Mouse (Mus musculus): ENCODE results near the gene Tex101. TPM values are rescaled to one million over a fixed set of nuclear protein-coding genes. Genes with fewer than 3 reads are reported as not detected.
A peak's percentile ranks its signal among the peaks of the same experiment; 100 is the strongest.
"Not testable (repeated sequence)": the region's sequence is repeated elsewhere in the genome, so short reads cannot be mapped to it uniquely, and the experiment has no call there.

The Tex101 gene
- polyA plus RNA-seq, 1 experiment from 2014 or later: not detected

- Histone ChIP-seq H3K4me1 (peaks cover 9% of the 10 kb centered on the region), H3K4me3 (replicated peaks) (no peak overlapping the region), H3K9ac (no peak overlapping the region), H3K36me3 (no peaks in the 10 kb centered on the region), H3K27me3 (no peaks in the 10 kb centered on the region), H3K27ac (replicated peaks) (peak overlapping the region; percentile 76), H3K9me3 (replicated peaks) (no peaks in the 10 kb centered on the region), H3K4me2 (replicated peaks) (no peak overlapping the region)
- no peak for ATAC-seq (ENCODE audit: insufficient number of reproducible peaks, low FRiP score, low TSS enrichment, low read depth)
- 58% methylated on average over 10 of the region's 10 CpGs for WGBS
Observed at GRCm38 (mm10) chr7:24630116-24630880, 46.2 kb downstream of the Tex101 start.

- H3K27me3 ChIP-seq: no peaks in the 10 kb centered on the region
- ATAC-seq (ENCODE audit: insufficient number of reproducible peaks, low FRiP score, low TSS enrichment, low read depth): no peak
- peak overlapping the region; percentile 74 for H3K27ac ChIP-seq (replicated peaks)
- H3K4me3 ChIP-seq (replicated peaks): no peak overlapping the region
- H3K9me3 ChIP-seq (replicated peaks): no peaks in the 10 kb centered on the region
- H3K36me3 ChIP-seq: no peaks in the 10 kb centered on the region
- WGBS: 78% methylated on average over 4 of the region's 4 CpGs
- no peak overlapping the region for H3K9ac ChIP-seq
- H3K4me1 ChIP-seq: peaks cover 9% of the 10 kb centered on the region
- H3K4me2 ChIP-seq (replicated peaks): no peak overlapping the region
Observed at GRCm38 (mm10) chr7:24629672-24630071, 46.8 kb downstream of the Tex101 start.

GRCm38 (mm10) chr7:24628685-24629610 lies 47.5 kb downstream of the Tex101 start:
- Histone ChIP-seq H3K4me1 (peaks cover 9% of the 10 kb centered on the region), H3K27me3 (no peaks in the 10 kb centered on the region), H3K4me3 (replicated peaks) (peak overlapping the region; percentile 40), H3K9ac (peak overlapping the region; percentile 39), H3K27ac (replicated peaks) (peak overlapping the region; percentile 74; the same call in 1 of the 2 replicates), H3K4me2 (replicated peaks) (peak overlapping the region; percentile 71), H3K36me3 (no peaks in the 10 kb centered on the region), H3K9me3 (replicated peaks) (no peaks in the 10 kb centered on the region)
- ATAC-seq (ENCODE audit: insufficient number of reproducible peaks, low FRiP score, low TSS enrichment, low read depth): peak; percentile 79
- WGBS: 6% methylated on average over 32 of the region's 33 CpGs

- Histone ChIP-seq H3K36me3 (peaks cover 6% of the 10 kb centered on the region; the same call in 1 of the 2 replicates), H3K4me2 (replicated peaks) (no peak overlapping the region), H3K4me1 (no peaks in the 10 kb centered on the region), H3K9ac (no peak overlapping the region), H3K27ac (replicated peaks) (no peak overlapping the region), H3K27me3 (no peaks in the 10 kb centered on the region), H3K9me3 (replicated peaks) (no peaks in the 10 kb centered on the region), H3K4me3 (replicated peaks) (no peak overlapping the region)
- no peak for ATAC-seq (ENCODE audit: insufficient number of reproducible peaks, low FRiP score, low TSS enrichment, low read depth)
- 80% methylated on average over 6 of the region's 6 CpGs for WGBS
Observed at GRCm38 (mm10) chr7:24622967-24623366, 53.5 kb downstream of the Tex101 start.

GRCm38 (mm10) chr7:24621193-24621592 lies 55.3 kb downstream of the Tex101 start:
- Histone ChIP-seq H3K9ac (no peak overlapping the region), H3K4me1 (no peaks in the 10 kb centered on the region), H3K4me2 (replicated peaks) (no peak overlapping the region), H3K4me3 (replicated peaks) (no peak overlapping the region), H3K27ac (replicated peaks) (no peak overlapping the region), H3K9me3 (replicated peaks) (no peaks in the 10 kb centered on the region), H3K36me3 (peaks cover 8% of the 10 kb centered on the region), H3K27me3 (no peaks in the 10 kb centered on the region)
- 80% methylated on average over 3 of the region's 3 CpGs for WGBS
- no peak for ATAC-seq (ENCODE audit: insufficient number of reproducible peaks, low FRiP score, low TSS enrichment, low read depth)

- no peak overlapping the region for H3K4me3 ChIP-seq (replicated peaks)
- no peak overlapping the region for H3K9ac ChIP-seq
- no peaks in the 10 kb centered on the region for H3K9me3 ChIP-seq (replicated peaks)
- H3K4me2 ChIP-seq (replicated peaks): no peak overlapping the region
- no peaks in the 10 kb centered on the region for H3K4me1 ChIP-seq
- H3K27me3 ChIP-seq: no peaks in the 10 kb centered on the region
- no peak for ATAC-seq (ENCODE audit: insufficient number of reproducible peaks, low FRiP score, low TSS enrichment, low read depth)
- H3K27ac ChIP-seq (replicated peaks): no peak overlapping the region
- H3K36me3 ChIP-seq: peaks cover 8% of the 10 kb centered on the region
- WGBS: 62% methylated on average over 13 of the region's 13 CpGs
Observed at GRCm38 (mm10) chr7:24619671-24620397, 56.6 kb downstream of the Tex101 start.

- H3K4me2 ChIP-seq (replicated peaks): not testable (repeated sequence)
- WGBS: 90% methylated on average over 8 of the region's 8 CpGs
Observed at GRCm38 (mm10) chr7:24618374-24618773, 58.1 kb downstream of the Tex101 start.

More at GRCm38 (mm10) chr7:24618374-24618773, 58.1 kb downstream of the Tex101 start:
- not testable (repeated sequence) for H3K4me1 ChIP-seq; H3K36me3 ChIP-seq; H3K9me3 ChIP-seq (replicated peaks); ATAC-seq (ENCODE audit: insufficient number of reproducible peaks, low FRiP score, low TSS enrichment, low read depth); H3K4me3 ChIP-seq (replicated peaks); H3K27ac ChIP-seq (replicated peaks); H3K27me3 ChIP-seq; H3K9ac ChIP-seq

Other genes starting within 250 kb of the Tex101 start
- 0.21 TPM in 1 of 2 replicates, not detected in the other for gene Irgc1, start 224.4 kb downstream of the Tex101 start, polyA plus RNA-seq (2015; fragmentation: Nextera tagmentation; extraction: Ambion mirVana)
- gene Plaur, start 214.2 kb downstream of the Tex101 start, polyA plus RNA-seq (2015; fragmentation: Nextera tagmentation; extraction: Ambion mirVana): 8.8 and 12.6 TPM in 2 replicates
- gene Cadm4, start 194.7 kb downstream of the Tex101 start, polyA plus RNA-seq (2015; fragmentation: Nextera tagmentation; extraction: Ambion mirVana): 7.5 and 8.0 TPM in 2 replicates
- gene Zfp428, start 169.7 kb downstream of the Tex101 start, polyA plus RNA-seq (2015; fragmentation: Nextera tagmentation; extraction: Ambion mirVana): 65.9 and 69.2 TPM in 2 replicates
- gene AC161166.1, start 164.2 kb downstream of the Tex101 start, polyA plus RNA-seq (2015; fragmentation: Nextera tagmentation; extraction: Ambion mirVana): 0.62 and 0.72 TPM in 2 replicates
- gene Irgq, start 146.0 kb downstream of the Tex101 start, polyA plus RNA-seq (2015; fragmentation: Nextera tagmentation; extraction: Ambion mirVana): 11.2 and 11.4 TPM in 2 replicates
- 9.4 and 16.4 TPM in 2 replicates for gene Pinlyp, start 130.6 kb downstream of the Tex101 start, polyA plus RNA-seq (2015; fragmentation: Nextera tagmentation; extraction: Ambion mirVana)
- gene Xrcc1, start 130.4 kb downstream of the Tex101 start, polyA plus RNA-seq (2015; fragmentation: Nextera tagmentation; extraction: Ambion mirVana): 122 and 127 TPM in 2 replicates
- 27.3 and 27.8 TPM in 2 replicates for gene Ethe1, start 89.1 kb downstream of the Tex101 start, polyA plus RNA-seq (2015; fragmentation: Nextera tagmentation; extraction: Ambion mirVana)
- 6.9 and 7.9 TPM in 2 replicates for gene Zfp575, start 89.0 kb downstream of the Tex101 start, polyA plus RNA-seq (2015; fragmentation: Nextera tagmentation; extraction: Ambion mirVana)
- 1.1 and 1.4 TPM in 2 replicates for gene Phldb3, start 65.9 kb downstream of the Tex101 start, polyA plus RNA-seq (2015; fragmentation: Nextera tagmentation; extraction: Ambion mirVana)
- gene Lypd3, start 40.1 kb downstream of the Tex101 start, polyA plus RNA-seq (2015; fragmentation: Nextera tagmentation; extraction: Ambion mirVana): 94.6 and 109 TPM in 2 replicates
- not detected in 2 replicates for gene BC049730, start 32.6 kb upstream of the Tex101 start, polyA plus RNA-seq (2015; fragmentation: Nextera tagmentation; extraction: Ambion mirVana)
- not detected in 2 replicates for gene Gm4763, start 50.2 kb upstream of the Tex101 start, polyA plus RNA-seq (2015; fragmentation: Nextera tagmentation; extraction: Ambion mirVana)
- 0.66 and 1.3 TPM in 2 replicates for gene Cd177, start 83.6 kb upstream of the Tex101 start, polyA plus RNA-seq (2015; fragmentation: Nextera tagmentation; extraction: Ambion mirVana)
- 0.35 TPM in 2 replicates for gene Ceacam10, start 100.5 kb upstream of the Tex101 start, polyA plus RNA-seq (2015; fragmentation: Nextera tagmentation; extraction: Ambion mirVana)
- 8.1 and 21.7 TPM in 2 replicates for gene Gm9844, start 185.5 kb upstream of the Tex101 start, polyA plus RNA-seq (2015; fragmentation: Nextera tagmentation; extraction: Ambion mirVana)
- gene Lypd4, start 193.3 kb upstream of the Tex101 start, polyA plus RNA-seq (2015; fragmentation: Nextera tagmentation; extraction: Ambion mirVana): not detected in 2 replicates
- gene Dmrtc2, start 193.4 kb upstream of the Tex101 start, polyA plus RNA-seq (2015; fragmentation: Nextera tagmentation; extraction: Ambion mirVana): 0.09 TPM in 1 of 2 replicates, not detected in the other
- 2,979 and 3,008 TPM in 2 replicates for gene Rps19, start 207.7 kb upstream of the Tex101 start, polyA plus RNA-seq (2015; fragmentation: Nextera tagmentation; extraction: Ambion mirVana)
- 0.59 and 0.69 TPM in 2 replicates for gene Cd79a, start 220.7 kb upstream of the Tex101 start, polyA plus RNA-seq (2015; fragmentation: Nextera tagmentation; extraction: Ambion mirVana)
- gene Arhgef1, start 226.2 kb upstream of the Tex101 start, polyA plus RNA-seq (2015; fragmentation: Nextera tagmentation; extraction: Ambion mirVana): 121 and 126 TPM in 2 replicates

All from embryonic facial prominence, embryonic 15.5 days (tissue).